Mouse (Mus musculus) G1E (cell line): ENCODE results near the gene Bcl2a1a.
"Not testable (repeated sequence)": the region's sequence is repeated elsewhere in the genome, so short reads cannot be mapped to it uniquely, and the experiment has no call there.

Source experiments
- CTCF ChIP-seq: IDR thresholded peaks from 2 replicates; pipeline ENCODE4 v1.5.1; 2012; ENCODE audit warnings: low read depth, low read length, inconsistent platforms, mixed read lengths
- GATA1 ChIP-seq: IDR thresholded peaks from 2 replicates; pipeline ENCODE4 v1.6.1; 2012; ENCODE audit warnings: borderline replicate concordance, low read length, inconsistent platforms, mixed read lengths
- POLR2AphosphoS5 ChIP-seq: IDR thresholded peaks from 2 replicates; pipeline ENCODE4 v1.6.1; 2012; ENCODE audit warnings: low read depth, low read length, inconsistent platforms; ENCODE audit not compliant: insufficient replicate concordance

DNA sequence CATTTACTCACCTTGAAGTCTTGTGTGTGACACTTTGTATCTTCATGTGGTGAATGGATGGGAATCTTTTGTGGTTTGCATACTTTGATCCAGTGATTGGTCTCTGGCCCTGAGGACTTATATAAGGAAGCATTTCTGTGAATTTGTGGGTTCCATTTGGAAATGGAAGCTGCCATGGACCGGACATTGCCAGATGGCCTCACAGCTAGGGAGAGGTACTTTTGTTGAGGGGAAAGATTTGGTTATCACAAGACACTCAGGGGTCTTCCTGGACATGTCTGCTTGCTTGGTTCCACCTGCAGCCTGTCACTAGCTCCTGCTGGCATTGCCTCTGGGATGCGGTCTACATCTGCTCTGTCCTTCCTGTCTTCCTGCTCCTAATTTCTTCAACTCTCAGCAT lies 23.1 kb downstream of the Bcl2a1a start:
- not testable (repeated sequence) for TF ChIP-seq CTCF, GATA1, POLR2AphosphoS5
